Mouse (Mus musculus): ENCODE measurements around the gene Dact1. TPM values are rescaled to one million over a fixed set of nuclear protein-coding genes. Genes with fewer than 3 reads are reported as not detected.

Dact1 gene
- polyA plus RNA-seq, 1 experiment from 2014 or later, result 9.7 TPM

- H3K9me3 ChIP-seq, result no peaks in the 10 kb centered on the region
- H3K4me1 ChIP-seq, result peaks cover 19% of the 10 kb centered on the region
- H3K27me3 ChIP-seq (replicated peaks), result peaks cover 14% of the 10 kb centered on the region
- no peak for ATAC-seq (ENCODE audit: extremely low read depth, insufficient number of reproducible peaks, low FRiP score, low TSS enrichment)
- 22% methylated on average over 22 of the region's 22 CpGs for WGBS
- H3K9ac ChIP-seq, result no peak overlapping the region
- peak overlapping the region; percentile 28 for H3K4me3 ChIP-seq
- H3K27ac ChIP-seq (replicated peaks), result no peak overlapping the region
- H3K36me3 ChIP-seq, result no peaks in the 10 kb centered on the region
- H3K4me2 ChIP-seq, result peak overlapping the region; percentile 53
These were observed 15.4 kb upstream of the Dact1 start for GRCm38 (mm10) chr12:71293960-71294942.

- Histone ChIP-seq H3K27ac (replicated peaks) (no peak overlapping the region), H3K27me3 (replicated peaks) (0 out of 2 replicates have a peak, but pooled peaks cover 4% of the 10 kb centered on the region), H3K9ac (no peak overlapping the region), H3K36me3 (no peaks in the 10 kb centered on the region), H3K4me2 (no peak overlapping the region), H3K4me3 (no peak overlapping the region), H3K9me3 (no peaks in the 10 kb centered on the region), H3K4me1 (peaks cover 26% of the 10 kb centered on the region)
- no peak for ATAC-seq (ENCODE audit: extremely low read depth, insufficient number of reproducible peaks, low FRiP score, low TSS enrichment)
- WGBS, result 52% methylated on average over 8 of the region's 8 CpGs
These were observed 12.7 kb upstream of the Dact1 start for GRCm38 (mm10) chr12:71296849-71297535.

- H3K27me3 ChIP-seq (replicated peaks), result peaks cover 10% of the 10 kb centered on the region; the same call in 1 of the 2 replicates
- peak overlapping the region; percentile 90 for H3K4me3 ChIP-seq
- no peak for ATAC-seq (ENCODE audit: extremely low read depth, insufficient number of reproducible peaks, low FRiP score, low TSS enrichment)
- H3K36me3 ChIP-seq, result peaks cover 27% of the 10 kb centered on the region
- H3K4me2 ChIP-seq, result peak overlapping the region; percentile 78
- peak overlapping the region; percentile 96 for H3K9ac ChIP-seq
- under 1% methylated on average over 56 of the region's 56 CpGs for WGBS
- H3K27ac ChIP-seq (replicated peaks), result peak overlapping the region; percentile 94
- no peaks in the 10 kb centered on the region for H3K9me3 ChIP-seq
- H3K4me1 ChIP-seq, result peaks cover 35% of the 10 kb centered on the region
These were observed 616 bp downstream of the Dact1 start for GRCm38 (mm10) chr12:71310068-71310931.

GRCm38 (mm10) chr12:71311237-71311887 lies 1.7 kb downstream of the Dact1 start:
- Histone ChIP-seq H3K9me3 (no peaks in the 10 kb centered on the region), H3K9ac (peak overlapping the region; percentile 96), H3K4me3 (peak overlapping the region; percentile 90), H3K36me3 (peaks cover 37% of the 10 kb centered on the region), H3K27ac (replicated peaks) (peak overlapping the region; percentile 94), H3K4me2 (peak overlapping the region; percentile 78), H3K27me3 (replicated peaks) (peaks cover 6% of the 10 kb centered on the region; the same call in 1 of the 2 replicates), H3K4me1 (peaks cover 33% of the 10 kb centered on the region)
- 10% methylated on average over 13 of the region's 13 CpGs for WGBS
- ATAC-seq (ENCODE audit: extremely low read depth, insufficient number of reproducible peaks, low FRiP score, low TSS enrichment), result no peak

GRCm38 (mm10) chr12:71318239-71318638 lies 8.6 kb downstream of the Dact1 start:
- ATAC-seq (ENCODE audit: extremely low read depth, insufficient number of reproducible peaks, low FRiP score, low TSS enrichment), result no peak

GRCm38 (mm10) chr12:71319536-71319935 lies 9.9 kb downstream of the Dact1 start:
- Histone ChIP-seq H3K4me1 (peaks cover 7% of the 10 kb centered on the region; the same call in 1 of the 2 replicates), H3K4me3 (no peak overlapping the region), H3K36me3 (peaks cover 62% of the 10 kb centered on the region), H3K27ac (replicated peaks) (no peak overlapping the region), H3K9me3 (peaks cover 7% of the 10 kb centered on the region), H3K4me2 (no peak overlapping the region), H3K27me3 (replicated peaks) (no peaks in the 10 kb centered on the region), H3K9ac (no peak overlapping the region)
- ATAC-seq (ENCODE audit: extremely low read depth, insufficient number of reproducible peaks, low FRiP score, low TSS enrichment), result no peak
- 91% methylated on average over 4 of the region's 4 CpGs for WGBS

More at GRCm38 (mm10) chr12:71318239-71318638, 8.6 kb downstream of the Dact1 start:
- Histone ChIP-seq H3K36me3 (peaks cover 75% of the 10 kb centered on the region), H3K27ac (replicated peaks) (no peak overlapping the region), H3K4me2 (no peak overlapping the region), H3K9ac (no peak overlapping the region), H3K4me1 (peaks cover 7% of the 10 kb centered on the region; the same call in 1 of the 2 replicates), H3K4me3 (no peak overlapping the region), H3K27me3 (replicated peaks) (no peaks in the 10 kb centered on the region), H3K9me3 (peaks cover 7% of the 10 kb centered on the region)
- 92% methylated on average over 40 of the region's 40 CpGs for WGBS

- no peaks in the 10 kb centered on the region for H3K36me3 ChIP-seq
- WGBS, result 69% methylated on average over 3 of the region's 3 CpGs
- H3K27me3 ChIP-seq (replicated peaks), result no peaks in the 10 kb centered on the region
- no peaks in the 10 kb centered on the region for H3K9me3 ChIP-seq
- no peak overlapping the region for H3K4me3 ChIP-seq
- H3K4me2 ChIP-seq, result no peak overlapping the region
- no peak overlapping the region for H3K27ac ChIP-seq (replicated peaks)
- H3K4me1 ChIP-seq, result peaks cover 53% of the 10 kb centered on the region
- ATAC-seq (ENCODE audit: extremely low read depth, insufficient number of reproducible peaks, low FRiP score, low TSS enrichment), result no peak
- no peak overlapping the region for H3K9ac ChIP-seq
These were observed 23.0 kb downstream of the Dact1 start for GRCm38 (mm10) chr12:71332646-71333045.

GRCm38 (mm10) chr12:71333561-71333960 lies 23.9 kb downstream of the Dact1 start:
- H3K4me2 ChIP-seq, result 0 out of 2 replicates have a peak overlapping the region, but pooled peaks have one; percentile 1
- no peak overlapping the region for H3K4me3 ChIP-seq
- H3K36me3 ChIP-seq, result no peaks in the 10 kb centered on the region
- no peaks in the 10 kb centered on the region for H3K27me3 ChIP-seq (replicated peaks)
- peaks cover 60% of the 10 kb centered on the region for H3K4me1 ChIP-seq
- no peaks in the 10 kb centered on the region for H3K9me3 ChIP-seq
- 21% methylated on average over 5 of the region's 5 CpGs for WGBS
- peak overlapping the region; percentile 50 for H3K9ac ChIP-seq
- ATAC-seq (ENCODE audit: extremely low read depth, insufficient number of reproducible peaks, low FRiP score, low TSS enrichment), result no peak
- H3K27ac ChIP-seq (replicated peaks), result peak overlapping the region; percentile 67

- H3K4me1 ChIP-seq, result peaks cover 73% of the 10 kb centered on the region
- no peaks in the 10 kb centered on the region for H3K27me3 ChIP-seq (replicated peaks)
- no peak; the same call in 1 of the 2 replicates for ATAC-seq (ENCODE audit: extremely low read depth, insufficient number of reproducible peaks, low FRiP score, low TSS enrichment)
- WGBS, result 18% methylated on average over 11 of the region's 11 CpGs
- H3K27ac ChIP-seq (replicated peaks), result peak overlapping the region; percentile 51
- peak overlapping the region; percentile 24 for H3K4me2 ChIP-seq
- H3K4me3 ChIP-seq, result no peak overlapping the region
- H3K36me3 ChIP-seq, result no peaks in the 10 kb centered on the region
- H3K9me3 ChIP-seq, result no peaks in the 10 kb centered on the region
- no peak overlapping the region for H3K9ac ChIP-seq
These were observed 27.4 kb downstream of the Dact1 start for GRCm38 (mm10) chr12:71337025-71337582.

GRCm38 (mm10) chr12:71337896-71338463 lies 28.3 kb downstream of the Dact1 start:
- 51% methylated on average over 6 of the region's 6 CpGs for WGBS
- peak overlapping the region; percentile 51 for H3K27ac ChIP-seq (replicated peaks)
- no peak overlapping the region for H3K4me3 ChIP-seq
- H3K27me3 ChIP-seq (replicated peaks), result no peaks in the 10 kb centered on the region
- no peak overlapping the region for H3K4me2 ChIP-seq
- H3K9me3 ChIP-seq, result no peaks in the 10 kb centered on the region
- H3K4me1 ChIP-seq, result peaks cover 73% of the 10 kb centered on the region
- H3K9ac ChIP-seq, result no peak overlapping the region
- no peaks in the 10 kb centered on the region for H3K36me3 ChIP-seq
- ATAC-seq (ENCODE audit: extremely low read depth, insufficient number of reproducible peaks, low FRiP score, low TSS enrichment), result no peak

Measured in heart, embryonic 13.5 days (tissue).